Mouse (Mus musculus) left cerebral cortex, postnatal 36 days (tissue): ENCODE results near the gene Cdc42se2. TPM values are rescaled to one million over a fixed set of nuclear protein-coding genes. Genes with fewer than 3 reads are reported as not detected.

Experiments used
- DNase-seq, 2 experiments: peaks; one replicate each; pipeline ENCODE4 v3.0.0; 2021 to 2022; ENCODE audit warnings: low spot score in 2 of 2, mixed read lengths in 1 of 2
- intact Hi-C: fragments of 180-260 bp; cut with DNase I; formaldehyde crosslinking; loops from one replicate; pipeline ENCODE4 v1.15.1; 2025
- total RNA-seq, 2 experiments: library from RNA; stranded (reverse); gene quantifications; 2 replicates each; pipeline ENCODE4 v1.2.3; 2021

The Cdc42se2 gene
- total RNA-seq, 2 experiments from 2014 or later: 130 to 148 TPM

- intact Hi-C loops: loop anchor here (5.0 kb wide), 1 partner anchor 63 kb away; the partner anchor contains the start of gene Cdc42se2
- DNase-seq: no peak
Observed at GRCm38 (mm10) chr11:54724353-54725034, 63.0 kb downstream of the Cdc42se2 start.

- intact Hi-C loops: no loop called here
- DNase-seq: no peak
Observed at GRCm38 (mm10) chr11:54722057-54722456, 65.4 kb downstream of the Cdc42se2 start.

- intact Hi-C loops: no loop called here
- no peak for DNase-seq
Observed at GRCm38 (mm10) chr11:54718601-54719000, 68.9 kb downstream of the Cdc42se2 start.

- intact Hi-C loops: no loop called here
Observed at GRCm38 (mm10) chr11:54717893-54718292, 69.6 kb downstream of the Cdc42se2 start.

GRCm38 (mm10) chr11:54712849-54713248, 74.6 kb downstream of the Cdc42se2 start:
- intact Hi-C loops: no loop called here
- no peak for DNase-seq

More at GRCm38 (mm10) chr11:54717893-54718292, 69.6 kb downstream of the Cdc42se2 start:
- DNase-seq: no peak

- intact Hi-C loops: no loop called here
- no peak for DNase-seq
Observed at GRCm38 (mm10) chr11:54710512-54711293, 76.8 kb downstream of the Cdc42se2 start.

GRCm38 (mm10) chr11:54709645-54710044, 77.8 kb downstream of the Cdc42se2 start:
- intact Hi-C loops: loop anchor here (5.0 kb wide), 1 partner anchor 78 kb away; the partner anchor contains the start of gene Cdc42se2
- DNase-seq: no peak

- DNase-seq: no peak
- intact Hi-C loops: loop anchor here (5.0 kb wide), 1 partner anchor 79 kb away; the partner anchor contains the start of gene Cdc42se2
Observed at GRCm38 (mm10) chr11:54708153-54708552, 79.3 kb downstream of the Cdc42se2 start.

- peak; percentile 65 to 66 for DNase-seq
- intact Hi-C loops: loop anchor here (1.0 to 5.0 kb wide), 2 partner anchors 160 to 224 kb away; no protein-coding TSS in a partner anchor
Observed at GRCm38 (mm10) chr11:54703306-54703705, 84.2 kb downstream of the Cdc42se2 start.

- intact Hi-C loops: loop anchor here (5.0 kb wide), 1 partner anchor 225 kb away; no protein-coding TSS in a partner anchor
- DNase-seq: no peak
Observed at GRCm38 (mm10) chr11:54701848-54702247, 85.6 kb downstream of the Cdc42se2 start.

GRCm38 (mm10) chr11:54699972-54700371, 87.5 kb downstream of the Cdc42se2 start:
- intact Hi-C loops: loop anchor here (5.0 kb wide), 1 partner anchor 227 kb away; no protein-coding TSS in a partner anchor
- no peak for DNase-seq

GRCm38 (mm10) chr11:54698636-54699035, 88.8 kb downstream of the Cdc42se2 start:
- DNase-seq: no peak
- intact Hi-C loops: no loop called here

- intact Hi-C loops: no loop called here
- DNase-seq: no peak
Observed at GRCm38 (mm10) chr11:54697611-54698010, 89.9 kb downstream of the Cdc42se2 start.

- DNase-seq: no peak
- intact Hi-C loops: no loop called here
Observed at GRCm38 (mm10) chr11:54695951-54696350, 91.5 kb downstream of the Cdc42se2 start.

- intact Hi-C loops: no loop called here
Observed at GRCm38 (mm10) chr11:54694291-54694690, 93.2 kb downstream of the Cdc42se2 start.

GRCm38 (mm10) chr11:54693696-54694095, 93.8 kb downstream of the Cdc42se2 start:
- no peak for DNase-seq
- intact Hi-C loops: no loop called here

More at GRCm38 (mm10) chr11:54694291-54694690, 93.2 kb downstream of the Cdc42se2 start:
- no peak for DNase-seq

GRCm38 (mm10) chr11:54691179-54691578, 96.3 kb downstream of the Cdc42se2 start:
- intact Hi-C loops: no loop called here
- no peak for DNase-seq

- intact Hi-C loops: no loop called here
- DNase-seq: no peak
Observed at GRCm38 (mm10) chr11:54690171-54690570, 97.3 kb downstream of the Cdc42se2 start.

GRCm38 (mm10) chr11:54684831-54685230, 102.6 kb downstream of the Cdc42se2 start:
- no peak for DNase-seq
- intact Hi-C loops: no loop called here

- no peak for DNase-seq
- intact Hi-C loops: no loop called here
Observed at GRCm38 (mm10) chr11:54679141-54679540, 108.3 kb downstream of the Cdc42se2 start.
